Mouse (Mus musculus): Measurements from ENCODE around the gene Ttc9b.
"Not testable (repeated sequence)": the region's sequence is repeated elsewhere in the genome, so short reads cannot be mapped to it uniquely, and the experiment has no call there.

Ttc9b gene

DNA sequence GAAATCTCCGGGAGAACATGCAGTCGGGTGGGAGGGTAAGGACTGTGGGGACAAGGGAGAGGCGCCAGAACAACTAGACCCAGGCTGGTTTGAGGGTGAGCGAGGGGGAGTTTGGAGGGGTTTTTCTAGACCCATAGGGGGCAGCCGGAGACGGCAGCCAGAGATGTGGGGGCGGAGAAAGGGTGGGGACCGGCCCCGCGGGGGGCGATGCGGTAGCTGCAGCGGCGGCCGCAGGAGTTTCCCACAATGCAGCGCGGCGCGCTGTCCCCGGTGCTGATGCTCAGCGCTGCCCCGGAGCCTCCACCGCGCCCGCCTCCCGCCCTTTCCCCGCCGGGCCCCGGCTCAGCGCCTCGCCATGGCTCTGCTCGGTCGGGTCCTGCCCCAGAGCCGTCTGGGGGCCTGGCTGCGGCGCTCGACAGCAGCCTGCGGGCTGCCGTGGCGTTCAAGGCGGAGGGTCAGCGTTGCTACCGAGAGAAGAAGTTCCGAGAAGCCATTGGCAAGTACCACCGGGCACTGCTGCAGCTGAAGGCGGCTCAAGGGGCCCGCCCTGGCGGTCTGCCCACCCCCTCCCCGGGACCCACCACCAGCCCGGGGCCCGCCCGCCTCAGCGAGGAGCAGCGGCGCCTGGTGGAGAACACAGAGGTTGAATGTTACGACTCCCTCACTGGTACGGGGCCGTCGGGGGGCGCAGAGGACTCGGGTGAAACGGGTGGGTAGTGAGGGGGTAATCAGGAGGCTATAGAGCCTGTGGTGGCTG lies at the start of gene Ttc9b:
Gene Ttc9b, plus strand, starts transcription at position 235 of the 757 bp plus-strand sequence.
- in situ Hi-C loops (cut with MboI; ENCODE audit: low pct_unique_long_range_greater_than_20kb in 1 of 2, low sequenced_read_pairs in 2 of 2, unreplicated experiment in 1 of 2) = no loop called here

DNA sequence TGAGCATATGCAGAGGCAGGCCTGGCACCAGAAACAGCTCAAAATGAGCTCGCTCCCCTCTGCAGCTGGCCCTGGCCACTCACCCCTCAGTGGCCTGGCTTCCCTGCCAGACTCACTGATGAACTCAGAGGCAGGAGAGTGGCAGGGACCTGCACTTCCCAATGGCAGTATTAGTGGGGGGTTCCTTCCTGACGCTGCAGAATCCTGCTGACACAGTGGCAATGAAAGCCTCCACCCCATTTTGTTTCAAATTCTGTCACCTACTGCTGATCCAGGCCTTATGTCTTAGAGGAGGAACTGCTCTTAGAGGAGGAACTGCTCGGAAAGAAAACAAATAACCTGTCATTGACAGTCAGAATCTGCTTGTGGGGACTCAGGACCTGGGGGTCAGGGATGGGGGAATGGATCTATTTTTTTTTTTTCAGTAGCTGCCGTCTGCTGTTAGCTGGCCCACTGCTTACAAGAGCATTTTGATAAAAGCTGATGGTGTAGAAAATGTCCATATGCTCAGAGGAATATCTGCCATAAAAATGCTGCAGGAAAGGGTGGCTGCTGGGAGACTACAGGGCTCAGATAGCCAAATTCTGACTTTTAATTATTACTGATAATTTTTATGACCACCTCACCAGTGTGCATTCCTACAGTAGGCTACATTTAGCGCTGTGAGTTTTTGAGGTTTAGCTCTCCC lies 48.9 kb upstream of the Ttc9b start:
- in situ Hi-C loops (cut with MboI; ENCODE audit: low pct_unique_long_range_greater_than_20kb in 1 of 2, low sequenced_read_pairs in 2 of 2, unreplicated experiment in 1 of 2) = no loop called here

DNA sequence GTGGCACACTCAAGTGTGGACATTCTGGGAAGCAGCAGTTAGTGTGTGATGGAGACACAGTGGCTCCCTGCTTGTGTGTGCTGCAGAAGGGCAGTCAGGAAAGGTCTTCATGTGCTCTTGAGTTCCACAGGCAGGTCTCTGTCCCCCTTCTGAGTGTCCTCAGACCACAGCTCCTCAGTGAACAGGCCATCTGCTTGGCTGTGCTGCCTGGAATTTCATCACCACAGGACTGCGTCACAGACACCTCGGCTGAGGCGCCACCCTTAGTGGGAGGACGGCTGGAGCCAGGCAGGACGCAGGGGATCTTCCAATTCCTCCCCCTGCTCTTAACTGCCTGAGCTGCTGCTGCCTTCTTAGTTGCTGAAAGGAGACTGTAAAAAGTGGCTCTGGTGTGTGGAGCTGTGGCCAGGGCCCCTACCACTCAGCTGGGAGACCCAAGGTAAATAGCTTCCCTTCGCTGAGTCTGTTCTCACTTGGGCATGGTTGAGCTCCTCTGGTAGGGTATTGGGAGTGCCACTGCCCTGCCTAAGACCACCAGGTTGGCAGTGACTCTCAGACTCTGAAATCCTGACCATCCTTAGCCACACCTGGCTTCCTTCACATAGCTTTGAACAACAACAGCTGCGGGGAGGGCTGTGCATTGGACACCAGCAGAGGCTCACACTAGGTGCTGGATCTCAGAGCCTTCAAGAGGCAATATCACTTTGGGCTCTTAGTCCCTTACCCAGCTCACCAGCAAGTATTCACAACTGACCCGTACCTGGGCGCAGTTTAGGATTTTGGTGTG lies 48.0 kb upstream of the Ttc9b start:
- in situ Hi-C loops (cut with MboI; ENCODE audit: low pct_unique_long_range_greater_than_20kb in 1 of 2, low sequenced_read_pairs in 2 of 2, unreplicated experiment in 1 of 2) = no loop called here

DNA sequence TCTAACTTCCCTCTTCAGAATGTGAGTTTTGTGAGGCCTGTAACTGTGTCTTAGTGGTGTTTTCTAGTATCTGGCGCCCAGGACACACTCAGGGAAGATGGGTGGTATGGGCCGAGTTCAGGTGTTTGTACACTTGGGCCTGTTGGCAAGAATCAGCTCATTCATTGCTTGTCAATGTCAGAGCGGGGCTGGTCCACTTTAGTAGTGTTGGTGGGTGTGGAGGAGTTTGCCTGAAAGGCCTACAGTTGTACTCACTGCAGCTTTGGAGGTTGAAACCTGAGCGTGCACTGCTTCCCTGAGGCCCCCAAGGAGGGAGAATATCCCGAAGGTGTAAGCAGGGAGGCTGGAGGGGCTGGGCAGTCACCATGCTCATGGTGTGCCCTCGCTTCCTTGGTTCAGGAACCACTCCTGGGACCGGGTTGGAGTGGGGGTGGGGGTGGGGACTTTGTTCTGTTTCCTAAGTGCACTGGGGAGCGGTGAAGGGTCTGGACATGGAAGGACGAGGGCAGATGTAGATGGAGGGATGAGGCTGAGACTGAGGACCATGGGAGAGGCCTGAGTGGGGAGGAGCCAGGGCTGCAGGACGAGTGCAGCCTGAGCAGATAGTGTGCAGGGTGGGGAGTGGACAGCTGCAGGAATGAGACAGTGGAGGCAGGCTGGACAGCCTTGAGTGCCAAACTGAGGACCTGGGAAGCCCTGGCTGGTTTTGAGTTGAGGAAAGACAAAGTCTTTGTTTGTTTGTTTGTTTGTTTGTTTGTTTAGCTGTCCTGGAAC lies 47.0 kb upstream of the Ttc9b start:
- in situ Hi-C loops (cut with MboI; ENCODE audit: low pct_unique_long_range_greater_than_20kb in 1 of 2, low sequenced_read_pairs in 2 of 2, unreplicated experiment in 1 of 2) = no loop called here

DNA sequence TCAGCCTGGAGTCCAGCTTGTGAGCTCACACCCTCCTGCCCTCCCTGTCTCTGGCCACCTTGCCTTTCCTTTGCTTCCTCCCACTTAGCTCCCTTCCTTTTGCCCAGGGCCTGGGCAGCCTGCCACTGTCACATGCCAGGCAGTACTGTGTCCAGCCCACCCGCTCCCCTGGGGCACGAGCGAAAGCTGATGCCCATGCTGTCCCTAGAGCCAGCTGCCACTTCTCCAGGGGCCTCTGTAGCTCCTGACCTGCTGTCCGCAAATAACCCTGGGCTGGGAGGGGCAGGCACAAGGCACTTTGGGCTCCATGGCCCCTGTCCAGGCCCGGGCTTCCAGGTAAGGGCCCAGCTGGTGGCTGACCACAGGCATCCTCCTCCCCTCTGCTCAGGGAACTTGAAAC lies 46.1 kb upstream of the Ttc9b start:
- in situ Hi-C loops (cut with MboI; ENCODE audit: low pct_unique_long_range_greater_than_20kb in 1 of 2, low sequenced_read_pairs in 2 of 2, unreplicated experiment in 1 of 2) = no loop called here

DNA sequence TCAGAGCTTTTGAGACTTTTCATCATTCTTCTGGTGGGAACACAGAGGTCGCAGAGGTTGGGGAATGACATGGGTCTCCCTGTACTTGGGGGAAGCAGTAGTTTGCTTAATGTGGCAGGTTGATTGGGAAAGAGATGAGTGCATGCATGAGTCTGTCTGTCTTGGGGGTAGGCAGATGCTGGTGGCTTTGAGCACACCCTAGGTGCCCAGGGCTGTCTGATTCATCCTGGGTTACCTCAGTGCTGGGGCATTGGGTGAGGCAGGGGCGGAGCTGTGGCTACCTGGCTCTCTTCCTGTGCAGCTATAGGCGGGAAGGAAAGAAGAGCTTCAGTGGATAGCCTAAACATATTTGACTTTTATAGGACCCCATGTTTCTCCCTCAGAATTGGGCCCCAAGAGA lies 45.6 kb upstream of the Ttc9b start:
- in situ Hi-C loops (cut with MboI; ENCODE audit: low pct_unique_long_range_greater_than_20kb in 1 of 2, low sequenced_read_pairs in 2 of 2, unreplicated experiment in 1 of 2) = no loop called here

DNA sequence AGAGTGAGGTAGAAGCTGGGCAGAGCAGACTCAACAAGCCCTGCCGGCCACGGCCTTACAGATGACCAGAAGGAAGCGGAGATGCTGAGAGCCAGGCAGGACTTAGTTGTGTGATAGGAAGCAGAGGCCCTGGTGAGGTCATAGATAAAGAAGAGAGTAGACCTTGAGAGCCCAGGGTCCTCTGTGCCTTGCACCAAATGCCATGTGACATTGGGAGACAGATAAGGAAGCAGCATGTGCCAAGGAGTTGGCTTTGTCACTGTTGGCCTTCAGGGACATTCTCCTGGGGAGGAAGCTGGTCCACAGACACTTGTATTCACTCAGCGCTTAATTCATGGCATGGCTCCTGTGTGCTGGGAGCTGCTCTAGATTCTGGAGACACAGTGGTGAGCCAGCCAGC lies 44.4 kb upstream of the Ttc9b start:
- in situ Hi-C loops (cut with MboI; ENCODE audit: low pct_unique_long_range_greater_than_20kb in 1 of 2, low sequenced_read_pairs in 2 of 2, unreplicated experiment in 1 of 2) = no loop called here

DNA sequence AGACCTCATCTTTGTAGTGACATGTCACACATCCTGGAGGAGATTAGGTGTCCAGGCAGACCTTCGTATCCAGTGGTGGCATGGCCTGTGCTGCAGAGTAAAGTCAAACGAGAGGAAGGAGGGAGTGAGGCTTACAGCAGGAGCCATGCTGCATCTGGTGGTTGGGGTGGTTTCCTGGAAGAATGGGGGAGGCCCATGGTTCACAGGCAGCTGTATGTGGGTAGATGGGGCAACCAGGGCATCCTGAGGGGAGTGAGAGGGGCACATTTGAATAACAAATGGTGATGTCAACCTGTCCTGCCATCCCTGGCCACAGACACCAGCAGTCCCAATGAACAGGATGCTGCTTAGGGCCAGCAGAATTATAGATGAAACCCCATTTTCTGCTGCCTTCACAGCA lies 44.0 kb upstream of the Ttc9b start:
- in situ Hi-C loops (cut with MboI; ENCODE audit: low pct_unique_long_range_greater_than_20kb in 1 of 2, low sequenced_read_pairs in 2 of 2, unreplicated experiment in 1 of 2) = no loop called here

DNA sequence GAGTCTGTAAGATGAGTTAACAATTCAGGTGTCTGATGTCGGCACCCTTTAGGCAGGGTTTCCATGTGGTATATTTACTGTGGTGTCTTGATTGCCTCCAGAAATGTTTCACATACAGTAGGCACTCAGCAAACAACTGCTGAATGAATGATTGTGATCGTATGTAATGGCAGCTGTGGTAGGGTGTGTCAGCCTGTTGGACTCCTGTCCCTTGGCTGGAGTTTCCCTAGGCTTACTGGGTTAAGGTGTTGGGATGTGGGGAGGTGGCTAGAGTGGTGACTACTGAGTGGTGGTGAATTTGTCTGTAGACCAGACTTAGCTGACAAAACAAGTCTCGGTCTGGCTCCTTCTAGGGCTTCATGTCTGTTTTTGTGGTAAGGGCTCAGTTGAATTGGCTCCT lies 43.3 kb upstream of the Ttc9b start:
- in situ Hi-C loops (cut with MboI; ENCODE audit: low pct_unique_long_range_greater_than_20kb in 1 of 2, low sequenced_read_pairs in 2 of 2, unreplicated experiment in 1 of 2) = no loop called here

DNA sequence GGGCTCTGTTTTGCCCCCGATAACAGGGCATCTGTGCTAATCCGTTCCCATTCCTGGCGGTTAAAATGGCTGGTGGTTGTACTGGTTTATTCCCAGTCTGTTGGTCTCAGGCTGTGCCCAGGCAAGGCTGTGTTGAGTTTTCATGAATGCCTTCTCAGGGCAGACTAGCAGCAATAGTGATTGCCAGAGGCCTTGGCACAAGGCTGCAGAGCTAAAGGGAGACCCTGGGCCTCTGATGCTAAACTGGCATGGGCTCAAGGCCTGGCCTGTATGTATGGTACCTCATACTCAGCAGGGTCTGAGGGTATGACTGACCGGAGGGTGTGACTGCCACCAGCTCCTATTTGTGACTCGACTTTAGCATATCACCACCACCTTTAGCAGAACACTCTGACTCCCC lies 42.8 kb upstream of the Ttc9b start:
- in situ Hi-C loops (cut with MboI; ENCODE audit: low pct_unique_long_range_greater_than_20kb in 1 of 2, low sequenced_read_pairs in 2 of 2, unreplicated experiment in 1 of 2) = no loop called here

DNA sequence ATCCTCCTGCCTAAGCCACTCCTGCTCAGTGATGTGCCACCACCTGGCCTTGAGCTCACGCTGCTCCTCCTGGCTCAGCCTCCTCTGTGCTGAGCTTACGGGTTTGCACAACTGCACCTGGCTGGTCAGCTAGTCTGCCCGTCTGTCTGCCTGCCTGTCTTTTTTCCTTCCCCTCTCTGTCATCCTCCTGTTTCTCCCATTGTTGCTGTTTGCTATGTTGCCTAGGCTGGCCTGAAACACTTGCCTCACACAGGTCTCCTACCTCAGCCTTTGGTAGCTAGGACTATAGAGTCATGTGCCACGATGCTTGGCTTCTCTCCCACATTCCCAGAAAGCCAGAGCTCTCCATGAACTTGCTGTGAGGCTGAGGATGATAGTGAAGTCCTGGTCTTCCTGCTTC lies 40.8 kb upstream of the Ttc9b start:
- in situ Hi-C loops (cut with MboI; ENCODE audit: low pct_unique_long_range_greater_than_20kb in 1 of 2, low sequenced_read_pairs in 2 of 2, unreplicated experiment in 1 of 2) = no loop called here

DNA sequence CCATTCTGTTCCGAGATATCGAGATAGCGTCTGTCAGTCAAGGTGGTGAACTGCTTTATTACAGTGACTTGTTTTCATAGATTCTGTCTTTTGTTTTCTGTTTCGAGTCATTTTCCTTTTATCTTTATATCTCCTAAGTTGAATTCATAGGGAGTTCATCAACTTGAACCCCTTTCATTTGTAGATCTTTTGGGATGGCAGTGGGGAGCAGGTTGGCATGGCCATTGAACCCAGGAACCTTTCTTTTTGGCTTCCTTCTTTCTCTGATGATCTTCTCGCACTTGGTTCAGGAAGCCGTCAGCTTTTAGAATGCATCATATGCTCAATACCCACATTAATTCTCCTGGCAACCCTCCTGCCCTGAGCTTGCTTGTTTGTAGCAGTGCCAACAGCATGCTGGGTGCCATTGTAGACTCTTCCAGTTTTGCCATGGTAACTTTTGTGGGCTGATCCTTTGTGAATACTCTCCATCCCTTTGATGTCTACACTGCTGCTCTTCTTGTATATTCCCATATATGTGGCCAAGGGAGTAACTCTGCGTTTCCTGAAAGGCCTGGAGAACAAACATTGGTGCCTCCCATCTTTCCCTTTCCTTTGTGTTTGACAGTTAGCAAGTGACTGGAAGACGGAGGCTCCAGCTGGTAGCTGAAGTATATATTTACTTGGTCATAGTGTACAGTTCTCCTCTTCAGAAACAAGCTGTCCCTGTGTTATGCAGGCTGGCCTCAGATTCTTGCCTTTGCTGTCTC lies 39.8 kb upstream of the Ttc9b start:
- in situ Hi-C loops (cut with MboI; ENCODE audit: low pct_unique_long_range_greater_than_20kb in 1 of 2, low sequenced_read_pairs in 2 of 2, unreplicated experiment in 1 of 2) = no loop called here

DNA sequence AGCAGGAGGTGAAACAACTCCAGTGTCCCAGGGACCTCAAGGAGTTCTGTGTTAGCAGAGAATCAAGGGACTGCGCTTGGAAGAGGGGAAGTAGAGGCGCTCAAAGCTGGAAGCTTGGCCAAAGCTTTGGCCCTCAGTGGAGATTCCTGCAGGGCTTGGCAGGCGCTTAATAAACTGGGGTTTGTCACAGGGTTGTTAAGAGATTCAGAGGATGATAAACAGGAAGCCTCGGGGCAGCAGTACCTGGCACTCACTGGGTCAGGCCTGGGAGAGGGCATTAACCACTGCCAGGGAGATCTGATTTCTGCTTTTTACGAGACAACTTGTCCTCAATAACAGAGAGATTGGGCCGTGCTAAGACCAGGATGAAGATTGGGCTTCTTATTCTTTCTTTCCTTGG lies 32.7 kb upstream of the Ttc9b start:
- in situ Hi-C loops (cut with MboI; ENCODE audit: low pct_unique_long_range_greater_than_20kb in 1 of 2, low sequenced_read_pairs in 2 of 2, unreplicated experiment in 1 of 2) = no loop called here

DNA sequence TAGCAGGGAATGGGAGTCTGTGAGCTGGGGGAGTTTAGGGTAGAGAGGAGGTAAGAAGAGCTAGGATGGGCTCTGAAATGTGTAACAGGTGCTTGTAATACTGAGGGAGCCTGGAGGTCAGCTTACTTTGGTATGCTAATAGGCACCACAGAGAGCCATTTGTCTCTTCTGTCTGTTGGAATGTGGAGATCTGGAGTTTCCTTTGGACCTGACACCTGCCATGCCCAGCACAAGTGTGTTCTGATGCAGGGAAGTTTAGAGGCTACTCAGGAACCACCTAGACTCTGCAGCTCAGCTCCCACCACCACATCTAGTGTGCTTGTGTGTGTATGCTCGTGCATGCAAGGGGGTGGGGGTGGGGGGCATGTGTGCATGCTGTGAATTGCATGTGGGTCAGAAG lies 31.5 kb upstream of the Ttc9b start:
- in situ Hi-C loops (cut with MboI; ENCODE audit: low pct_unique_long_range_greater_than_20kb in 1 of 2, low sequenced_read_pairs in 2 of 2, unreplicated experiment in 1 of 2) = no loop called here

DNA sequence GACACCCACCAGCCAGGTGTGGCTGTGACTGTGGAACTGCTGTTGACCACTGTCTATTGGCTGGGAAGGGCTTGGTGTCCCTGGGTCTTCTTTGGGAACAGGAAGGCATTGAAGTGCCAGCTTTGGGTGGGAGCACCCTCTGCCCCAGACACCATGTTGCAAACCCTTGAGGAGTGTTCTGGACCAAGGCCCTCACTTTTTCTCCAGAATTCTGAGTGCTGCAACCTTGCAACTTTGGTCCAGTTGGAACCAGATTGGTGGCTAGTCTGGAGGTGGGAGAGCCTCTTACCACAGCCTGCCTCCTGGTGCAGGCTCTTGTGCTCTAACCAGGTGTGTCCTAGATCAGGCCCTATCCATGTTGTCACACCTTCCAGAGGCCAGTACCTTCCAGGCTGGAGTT lies 28.7 kb upstream of the Ttc9b start:
- in situ Hi-C loops (cut with MboI; ENCODE audit: low pct_unique_long_range_greater_than_20kb in 1 of 2, low sequenced_read_pairs in 2 of 2, unreplicated experiment in 1 of 2) = no loop called here

DNA sequence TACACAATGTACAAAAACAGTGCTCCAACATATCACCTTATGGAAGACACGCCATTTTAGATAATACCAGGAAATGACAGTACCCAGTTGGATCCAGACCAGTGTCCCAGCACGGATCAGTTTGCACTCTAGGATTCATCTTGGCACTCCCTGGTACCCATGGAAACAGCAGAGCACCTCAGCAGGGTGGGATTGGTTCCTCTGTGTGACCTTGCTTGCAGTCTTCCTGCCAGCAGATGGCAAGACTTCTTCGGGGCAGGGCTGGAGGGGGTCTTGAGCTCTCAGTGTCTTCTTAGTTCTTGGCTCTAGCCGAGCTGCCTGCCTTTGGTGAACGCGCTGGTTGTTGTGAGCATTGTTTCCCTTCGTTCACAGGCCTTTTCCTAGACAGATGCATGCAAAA lies 26.0 kb upstream of the Ttc9b start:
- in situ Hi-C loops (cut with MboI; ENCODE audit: low pct_unique_long_range_greater_than_20kb in 1 of 2, low sequenced_read_pairs in 2 of 2, unreplicated experiment in 1 of 2) = no loop called here

DNA sequence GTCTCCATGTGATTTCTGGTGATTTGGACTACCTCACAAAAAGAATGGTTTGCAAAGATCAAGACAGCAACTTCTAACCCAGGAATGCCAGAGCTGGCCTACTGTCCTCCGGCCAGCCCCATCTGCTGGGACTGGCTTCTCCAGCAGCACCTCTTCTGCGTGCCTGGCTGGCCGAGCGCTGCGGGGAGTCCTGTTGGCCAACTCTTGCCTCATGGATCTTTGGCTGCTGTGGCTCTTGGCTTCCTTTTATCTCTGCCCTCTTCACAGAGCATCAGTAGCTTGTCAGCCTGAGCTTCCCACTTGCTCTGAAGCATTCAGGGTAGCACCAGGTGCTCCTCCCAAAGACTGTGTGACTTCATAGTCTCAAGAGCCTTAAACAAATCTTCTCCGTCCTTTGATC lies 25.5 kb upstream of the Ttc9b start:
- in situ Hi-C loops (cut with MboI; ENCODE audit: low pct_unique_long_range_greater_than_20kb in 1 of 2, low sequenced_read_pairs in 2 of 2, unreplicated experiment in 1 of 2) = no loop called here

DNA sequence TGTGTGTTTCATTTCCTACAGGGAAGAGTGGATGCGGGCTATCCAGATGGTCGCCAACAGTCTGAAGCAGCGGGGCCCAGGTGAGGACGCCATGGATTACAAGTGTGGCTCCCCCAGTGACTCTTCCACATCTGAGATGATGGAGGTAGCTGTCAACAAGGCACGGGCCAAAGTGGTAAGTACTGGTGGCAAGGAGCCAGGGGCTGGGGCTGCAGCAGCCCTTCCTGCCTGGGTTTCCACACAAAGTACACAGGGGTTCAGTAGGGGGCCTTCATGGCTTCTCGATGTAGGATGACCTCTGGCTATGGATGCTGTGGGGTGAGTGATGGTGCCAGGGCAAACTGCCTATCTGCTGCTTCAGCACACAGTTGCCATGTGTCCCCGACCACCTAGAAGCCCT lies 24.9 kb upstream of the Ttc9b start:
- in situ Hi-C loops (cut with MboI; ENCODE audit: low pct_unique_long_range_greater_than_20kb in 1 of 2, low sequenced_read_pairs in 2 of 2, unreplicated experiment in 1 of 2) = not testable (repeated sequence)
